Mouse (Mus musculus): ENCODE measurements around the gene Rasd1. TPM values are rescaled to one million over a fixed set of nuclear protein-coding genes. Genes with fewer than 3 reads are reported as not detected.

Rasd1 gene
- polyA plus RNA-seq (2015; fragmentation: Nextera tagmentation; extraction: Ambion mirVana) = 1.0 and 1.2 TPM in 2 replicates

GRCm38 (mm10) chr11:59964818-59965217 is at the start of gene Rasd1:
Gene Rasd1, minus strand, starts transcription at chr11:59964944.
- H3K4me3 ChIP-seq (replicated peaks) = peak within 1 kb of the TSS; percentile 58
- H3K9me3 ChIP-seq (replicated peaks) = no peaks in the 10 kb centered on the region
- H3K36me3 ChIP-seq = peaks cover 26% of the 10 kb centered on the region
- under 1% methylated on average over 28 of the region's 28 CpGs for WGBS (ENCODE audit: insufficient replicate concordance)
- ATAC-seq (ENCODE audit: low read depth) = peak; percentile 86
- peaks cover 44% of the 10 kb centered on the region for H3K4me1 ChIP-seq (replicated peaks)
- DNase-seq = peak; percentile 76
- peak within 1 kb of the TSS; percentile 62 for H3K9ac ChIP-seq
- H3K27me3 ChIP-seq = peaks cover 51% of the 10 kb centered on the region
- peak within 1 kb of the TSS; percentile 83 for H3K4me2 ChIP-seq
- no peak within 1 kb of the TSS for H3K27ac ChIP-seq

- Histone ChIP-seq H3K27me3 (no peaks in the 10 kb centered on the region), H3K4me3 (replicated peaks) (no peak overlapping the region), H3K4me2 (no peak overlapping the region), H3K9me3 (replicated peaks) (no peaks in the 10 kb centered on the region), H3K9ac (no peak overlapping the region), H3K4me1 (replicated peaks) (no peaks in the 10 kb centered on the region), H3K27ac (no peak overlapping the region), H3K36me3 (no peaks in the 10 kb centered on the region)
- DNase-seq (no peak), ATAC-seq (ENCODE audit: low read depth) (no peak)
- 67% methylated on average over 3 of the region's 3 CpGs for WGBS (ENCODE audit: insufficient replicate concordance)
These were observed 46.8 kb upstream of the Rasd1 start for GRCm38 (mm10) chr11:60011516-60011915.

GRCm38 (mm10) chr11:60009451-60009850 is 44.7 kb upstream of the Rasd1 start:
- H3K9me3 ChIP-seq (replicated peaks) = no peaks in the 10 kb centered on the region
- no peak overlapping the region for H3K9ac ChIP-seq
- 59% methylated on average over 3 of the region's 3 CpGs for WGBS (ENCODE audit: insufficient replicate concordance)
- no peak for ATAC-seq (ENCODE audit: low read depth)
- DNase-seq = no peak
- H3K4me2 ChIP-seq = no peak overlapping the region
- H3K4me1 ChIP-seq (replicated peaks) = no peaks in the 10 kb centered on the region
- H3K4me3 ChIP-seq (replicated peaks) = no peak overlapping the region
- H3K27me3 ChIP-seq = no peaks in the 10 kb centered on the region
- no peak overlapping the region for H3K27ac ChIP-seq
- no peaks in the 10 kb centered on the region for H3K36me3 ChIP-seq

- no peak overlapping the region for H3K4me2 ChIP-seq
- H3K36me3 ChIP-seq = no peaks in the 10 kb centered on the region
- no peaks in the 10 kb centered on the region for H3K9me3 ChIP-seq (replicated peaks)
- ATAC-seq (ENCODE audit: low read depth) (no peak), DNase-seq (no peak)
- no peak overlapping the region for H3K4me3 ChIP-seq (replicated peaks)
- 60% methylated on average over 3 of the region's 3 CpGs for WGBS (ENCODE audit: insufficient replicate concordance)
- no peak overlapping the region for H3K9ac ChIP-seq
- H3K4me1 ChIP-seq (replicated peaks) = no peaks in the 10 kb centered on the region
- no peaks in the 10 kb centered on the region for H3K27me3 ChIP-seq
- H3K27ac ChIP-seq = no peak overlapping the region
These were observed 41.1 kb upstream of the Rasd1 start for GRCm38 (mm10) chr11:60005866-60006265.

- no peak overlapping the region for H3K4me3 ChIP-seq (replicated peaks)
- H3K27ac ChIP-seq = no peak overlapping the region
- H3K4me2 ChIP-seq = no peak overlapping the region
- H3K9ac ChIP-seq = no peak overlapping the region
- H3K27me3 ChIP-seq = no peaks in the 10 kb centered on the region
- H3K4me1 ChIP-seq (replicated peaks) = no peaks in the 10 kb centered on the region
- ATAC-seq (ENCODE audit: low read depth) (no peak), DNase-seq (no peak)
- 71% methylated on average over 6 of the region's 6 CpGs for WGBS (ENCODE audit: insufficient replicate concordance)
- no peaks in the 10 kb centered on the region for H3K9me3 ChIP-seq (replicated peaks)
- no peaks in the 10 kb centered on the region for H3K36me3 ChIP-seq
These were observed 40.0 kb upstream of the Rasd1 start for GRCm38 (mm10) chr11:60004716-60005115.

GRCm38 (mm10) chr11:60003811-60004210 is 39.1 kb upstream of the Rasd1 start:
- Histone ChIP-seq H3K36me3 (no peaks in the 10 kb centered on the region), H3K9me3 (replicated peaks) (no peaks in the 10 kb centered on the region), H3K9ac (no peak overlapping the region), H3K4me2 (no peak overlapping the region), H3K4me1 (replicated peaks) (no peaks in the 10 kb centered on the region), H3K27ac (no peak overlapping the region), H3K27me3 (no peaks in the 10 kb centered on the region), H3K4me3 (replicated peaks) (no peak overlapping the region)
- DNase-seq (no peak), ATAC-seq (ENCODE audit: low read depth) (no peak)
- 69% methylated on average over 8 of the region's 8 CpGs for WGBS (ENCODE audit: insufficient replicate concordance)

- no peak for ATAC-seq (ENCODE audit: low read depth)
- H3K4me1 ChIP-seq (replicated peaks) = no peaks in the 10 kb centered on the region
- H3K4me2 ChIP-seq = no peak overlapping the region
- DNase-seq = no peak
- 65% methylated on average over 5 of the region's 5 CpGs for WGBS (ENCODE audit: insufficient replicate concordance)
- H3K9ac ChIP-seq = no peak overlapping the region
- H3K4me3 ChIP-seq (replicated peaks) = no peak overlapping the region
- no peaks in the 10 kb centered on the region for H3K9me3 ChIP-seq (replicated peaks)
- no peak overlapping the region for H3K27ac ChIP-seq
- no peaks in the 10 kb centered on the region for H3K27me3 ChIP-seq
- H3K36me3 ChIP-seq = no peaks in the 10 kb centered on the region
These were observed 36.7 kb upstream of the Rasd1 start for GRCm38 (mm10) chr11:60001231-60001980.

GRCm38 (mm10) chr11:59994318-59994717 is 29.6 kb upstream of the Rasd1 start:
- Histone ChIP-seq H3K4me1 (replicated peaks) (no peaks in the 10 kb centered on the region), H3K9ac (no peak overlapping the region), H3K4me3 (replicated peaks) (no peak overlapping the region), H3K27ac (no peak overlapping the region), H3K27me3 (no peaks in the 10 kb centered on the region), H3K36me3 (no peaks in the 10 kb centered on the region), H3K9me3 (replicated peaks) (no peaks in the 10 kb centered on the region), H3K4me2 (no peak overlapping the region)
- WGBS (ENCODE audit: insufficient replicate concordance) = 51% methylated on average over 9 of the region's 9 CpGs
- no peak for ATAC-seq (ENCODE audit: low read depth)
- no peak for DNase-seq

GRCm38 (mm10) chr11:59991365-59991764 is 26.6 kb upstream of the Rasd1 start:
- no peak for DNase-seq
- H3K9ac ChIP-seq = no peak overlapping the region
- no peaks in the 10 kb centered on the region for H3K4me1 ChIP-seq (replicated peaks)
- no peak overlapping the region for H3K4me3 ChIP-seq (replicated peaks)
- no peak overlapping the region for H3K27ac ChIP-seq
- H3K36me3 ChIP-seq = no peaks in the 10 kb centered on the region
- no peaks in the 10 kb centered on the region for H3K27me3 ChIP-seq
- no peak overlapping the region for H3K4me2 ChIP-seq
- no peak for ATAC-seq (ENCODE audit: low read depth)
- H3K9me3 ChIP-seq (replicated peaks) = no peaks in the 10 kb centered on the region
- WGBS (ENCODE audit: insufficient replicate concordance) = 41% methylated on average over 8 of the region's 8 CpGs

- Histone ChIP-seq H3K9me3 (replicated peaks) (no peaks in the 10 kb centered on the region), H3K4me3 (replicated peaks) (no peak overlapping the region), H3K4me2 (no peak overlapping the region), H3K27ac (no peak overlapping the region), H3K9ac (no peak overlapping the region), H3K36me3 (no peaks in the 10 kb centered on the region), H3K27me3 (no peaks in the 10 kb centered on the region), H3K4me1 (replicated peaks) (no peaks in the 10 kb centered on the region)
- ATAC-seq (ENCODE audit: low read depth) (no peak), DNase-seq (no peak)
- WGBS (ENCODE audit: insufficient replicate concordance) = 85% methylated on average over 1 of the region's 1 CpGs
These were observed 24.7 kb upstream of the Rasd1 start for GRCm38 (mm10) chr11:59989406-59989805.

GRCm38 (mm10) chr11:59977831-59978230 is 13.1 kb upstream of the Rasd1 start:
- Histone ChIP-seq H3K36me3 (no peaks in the 10 kb centered on the region), H3K9me3 (replicated peaks) (no peaks in the 10 kb centered on the region), H3K4me1 (replicated peaks) (no peaks in the 10 kb centered on the region), H3K4me2 (no peak overlapping the region), H3K27ac (no peak overlapping the region), H3K27me3 (no peaks in the 10 kb centered on the region), H3K4me3 (replicated peaks) (no peak overlapping the region), H3K9ac (no peak overlapping the region)
- WGBS (ENCODE audit: insufficient replicate concordance) = 74% methylated on average over 5 of the region's 5 CpGs
- no peak for DNase-seq
- ATAC-seq (ENCODE audit: low read depth) = no peak

GRCm38 (mm10) chr11:59975241-59975640 is 10.5 kb upstream of the Rasd1 start:
- no peak overlapping the region for H3K27ac ChIP-seq
- H3K27me3 ChIP-seq = no peaks in the 10 kb centered on the region
- H3K4me2 ChIP-seq = no peak overlapping the region
- no peak for ATAC-seq (ENCODE audit: low read depth)
- DNase-seq = no peak
- H3K9ac ChIP-seq = no peak overlapping the region
- H3K9me3 ChIP-seq (replicated peaks) = no peaks in the 10 kb centered on the region
- no peaks in the 10 kb centered on the region for H3K4me1 ChIP-seq (replicated peaks)
- no peak overlapping the region for H3K4me3 ChIP-seq (replicated peaks)
- H3K36me3 ChIP-seq = no peaks in the 10 kb centered on the region
- 56% methylated on average over 10 of the region's 10 CpGs for WGBS (ENCODE audit: insufficient replicate concordance)

Data from liver, embryonic 13.5 days (tissue).